Mouse (Mus musculus): ENCODE results near the gene Tlk2. TPM values are rescaled to one million over a fixed set of nuclear protein-coding genes. Genes with fewer than 3 reads are reported as not detected.

Tlk2 gene
- polyA plus RNA-seq, 1 experiment from 2014 or later, result 28.6 TPM

DNA sequence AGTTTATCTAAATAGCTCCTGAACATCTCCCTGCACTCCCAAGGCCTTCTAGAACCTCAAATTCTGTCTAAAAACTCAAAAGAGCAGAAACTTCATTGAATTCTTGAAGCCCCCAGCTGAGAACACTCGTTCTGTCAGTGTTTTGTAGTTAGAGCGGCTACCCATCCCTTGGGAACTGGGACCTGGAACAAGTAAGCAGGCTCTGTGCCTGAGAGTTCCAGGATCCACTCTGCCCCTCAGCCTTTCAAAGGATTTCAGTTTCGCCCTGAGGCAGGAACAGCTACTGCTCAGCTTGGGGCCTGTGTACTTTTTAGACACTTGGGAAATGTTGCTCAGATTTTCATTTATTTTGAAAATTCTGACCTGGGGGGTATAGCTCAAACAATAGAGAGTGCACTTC is 32.0 kb upstream of the Tlk2 start, which contains the start of gene Gm10842:
TSS of gene Gm10842 (plus strand) at position 301 of the 400 bp plus-strand sequence.
- WGBS, result 72% methylated on average over 3 of the region's 3 CpGs

DNA sequence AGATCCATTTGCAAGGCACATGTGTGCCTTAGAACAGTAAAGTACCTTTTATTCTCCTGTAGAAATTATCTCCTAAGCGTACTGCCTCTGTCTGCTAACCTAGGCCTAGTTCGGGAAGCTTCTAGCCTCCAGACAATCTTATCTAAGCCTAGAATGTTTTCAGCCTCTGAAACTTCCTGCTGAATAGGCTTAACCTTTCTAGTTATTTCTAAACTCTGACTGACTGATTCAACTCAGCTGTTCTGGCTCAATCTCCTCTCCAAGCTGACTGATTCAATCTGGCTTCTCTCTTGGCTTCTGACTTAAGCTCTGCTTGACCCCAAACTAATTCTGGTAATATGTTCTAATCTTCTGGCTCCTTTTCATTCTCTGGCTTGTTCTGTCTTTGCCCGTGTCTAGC is 29.3 kb upstream of the Tlk2 start:
- H3K9ac ChIP-seq (replicated peaks; ENCODE audit: low read depth, low read length), result no peak overlapping the region
- no peaks in the 10 kb centered on the region for H3K9me3 ChIP-seq (ENCODE audit: control insufficient read depth, low read depth, low read length)
- H3K36me3 ChIP-seq (ENCODE audit: control insufficient read depth, insufficient read depth, low read length), result no peaks in the 10 kb centered on the region
- no peak overlapping the region for H3K4me3 ChIP-seq (ENCODE audit: low read depth, low read length)
- H3K4me1 ChIP-seq (ENCODE audit: control insufficient read depth, insufficient read depth, low read length), result peaks cover 7% of the 10 kb centered on the region; the same call in 1 of the 2 replicates
- no peak for ATAC-seq (ENCODE audit: insufficient number of reproducible peaks, insufficient read depth, low FRiP score, low read depth)
- H3K27ac ChIP-seq (ENCODE audit: low read length), result no peak overlapping the region
- no peak overlapping the region for H3K4me2 ChIP-seq (replicated peaks; ENCODE audit: low read depth, low read length)
- H3K27me3 ChIP-seq (ENCODE audit: control insufficient read depth, insufficient read depth, low read length), result no peaks in the 10 kb centered on the region
- 45% methylated on average over 3 of the region's 3 CpGs for WGBS

More for the DNA sequence above, 32.0 kb upstream of the Tlk2 start, which contains the start of gene Gm10842:
- no peak within 1 kb of the TSS for H3K4me3 ChIP-seq (ENCODE audit: low read depth, low read length)
- H3K27me3 ChIP-seq (ENCODE audit: control insufficient read depth, insufficient read depth, low read length), result no peaks in the 10 kb centered on the region
- H3K4me1 ChIP-seq (ENCODE audit: control insufficient read depth, insufficient read depth, low read length), result 0 out of 2 replicates have a peak, but pooled peaks cover 3% of the 10 kb centered on the region
- H3K36me3 ChIP-seq (ENCODE audit: control insufficient read depth, insufficient read depth, low read length), result no peaks in the 10 kb centered on the region
- H3K27ac ChIP-seq (ENCODE audit: low read length), result no peak within 1 kb of the TSS
- ATAC-seq (ENCODE audit: insufficient number of reproducible peaks, insufficient read depth, low FRiP score, low read depth), result no peak
- H3K4me2 ChIP-seq (replicated peaks; ENCODE audit: low read depth, low read length), result no peak within 1 kb of the TSS
- no peaks in the 10 kb centered on the region for H3K9me3 ChIP-seq (ENCODE audit: control insufficient read depth, low read depth, low read length)
- H3K9ac ChIP-seq (replicated peaks; ENCODE audit: low read depth, low read length), result no peak within 1 kb of the TSS

DNA sequence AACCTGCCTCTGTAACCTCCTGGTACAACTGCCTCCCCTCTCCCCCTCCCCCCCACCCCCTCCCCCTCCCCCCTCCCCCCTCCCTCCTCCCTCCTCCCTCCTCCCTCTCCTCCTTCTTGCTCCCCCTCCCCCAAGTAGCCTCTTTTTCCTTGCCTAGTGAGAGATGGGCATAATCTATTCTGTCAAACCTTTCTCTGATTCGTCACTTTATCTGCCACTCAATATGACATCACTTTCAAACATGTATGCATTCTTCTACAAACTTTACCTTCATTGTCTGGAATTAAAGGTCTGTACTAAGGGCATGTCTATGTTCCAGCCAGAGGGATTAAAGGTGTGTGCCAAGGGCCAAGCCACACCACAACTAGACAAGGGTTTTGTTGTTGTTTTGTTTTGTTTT is 28.8 kb upstream of the Tlk2 start:
- no peak overlapping the region for H3K9ac ChIP-seq (replicated peaks; ENCODE audit: low read depth, low read length)
- H3K27ac ChIP-seq (ENCODE audit: low read length), result no peak overlapping the region
- peaks cover 7% of the 10 kb centered on the region; the same call in 1 of the 2 replicates for H3K4me1 ChIP-seq (ENCODE audit: control insufficient read depth, insufficient read depth, low read length)
- no peak for ATAC-seq (ENCODE audit: insufficient number of reproducible peaks, insufficient read depth, low FRiP score, low read depth)
- no peak overlapping the region for H3K4me3 ChIP-seq (ENCODE audit: low read depth, low read length)
- H3K36me3 ChIP-seq (ENCODE audit: control insufficient read depth, insufficient read depth, low read length), result no peaks in the 10 kb centered on the region
- no peaks in the 10 kb centered on the region for H3K27me3 ChIP-seq (ENCODE audit: control insufficient read depth, insufficient read depth, low read length)
- no peak overlapping the region for H3K4me2 ChIP-seq (replicated peaks; ENCODE audit: low read depth, low read length)
- 76% methylated on average over 1 of the region's 1 CpGs for WGBS
- no peaks in the 10 kb centered on the region for H3K9me3 ChIP-seq (ENCODE audit: control insufficient read depth, low read depth, low read length)

DNA sequence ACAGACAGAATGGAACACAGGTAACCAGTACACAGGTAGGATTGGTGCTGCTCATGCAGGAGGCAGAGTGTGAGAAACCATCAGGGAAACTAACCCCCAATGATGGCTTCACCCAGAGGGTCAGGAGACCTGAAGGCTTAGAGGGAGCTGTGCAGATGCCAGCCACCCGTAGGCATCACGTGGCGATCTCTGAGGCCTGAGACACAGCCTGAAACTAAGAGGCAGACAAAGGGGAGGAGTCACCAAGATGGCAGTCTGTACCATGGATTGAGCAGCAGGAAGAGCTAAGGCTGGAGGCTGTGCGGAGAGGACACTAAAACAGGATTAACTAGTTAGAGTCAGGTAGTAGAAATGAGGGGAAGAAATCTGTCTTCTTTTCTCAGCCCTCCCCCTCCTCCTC is 27.9 kb upstream of the Tlk2 start:
- no peak overlapping the region for H3K4me3 ChIP-seq (ENCODE audit: low read depth, low read length)
- H3K4me1 ChIP-seq (ENCODE audit: control insufficient read depth, insufficient read depth, low read length), result peaks cover 7% of the 10 kb centered on the region; the same call in 1 of the 2 replicates
- ATAC-seq (ENCODE audit: insufficient number of reproducible peaks, insufficient read depth, low FRiP score, low read depth), result no peak
- no peaks in the 10 kb centered on the region for H3K9me3 ChIP-seq (ENCODE audit: control insufficient read depth, low read depth, low read length)
- H3K27ac ChIP-seq (ENCODE audit: low read length), result no peak overlapping the region
- 59% methylated on average over 4 of the region's 4 CpGs for WGBS
- H3K4me2 ChIP-seq (replicated peaks; ENCODE audit: low read depth, low read length), result no peak overlapping the region
- no peaks in the 10 kb centered on the region for H3K27me3 ChIP-seq (ENCODE audit: control insufficient read depth, insufficient read depth, low read length)
- no peaks in the 10 kb centered on the region for H3K36me3 ChIP-seq (ENCODE audit: control insufficient read depth, insufficient read depth, low read length)
- no peak overlapping the region for H3K9ac ChIP-seq (replicated peaks; ENCODE audit: low read depth, low read length)

DNA sequence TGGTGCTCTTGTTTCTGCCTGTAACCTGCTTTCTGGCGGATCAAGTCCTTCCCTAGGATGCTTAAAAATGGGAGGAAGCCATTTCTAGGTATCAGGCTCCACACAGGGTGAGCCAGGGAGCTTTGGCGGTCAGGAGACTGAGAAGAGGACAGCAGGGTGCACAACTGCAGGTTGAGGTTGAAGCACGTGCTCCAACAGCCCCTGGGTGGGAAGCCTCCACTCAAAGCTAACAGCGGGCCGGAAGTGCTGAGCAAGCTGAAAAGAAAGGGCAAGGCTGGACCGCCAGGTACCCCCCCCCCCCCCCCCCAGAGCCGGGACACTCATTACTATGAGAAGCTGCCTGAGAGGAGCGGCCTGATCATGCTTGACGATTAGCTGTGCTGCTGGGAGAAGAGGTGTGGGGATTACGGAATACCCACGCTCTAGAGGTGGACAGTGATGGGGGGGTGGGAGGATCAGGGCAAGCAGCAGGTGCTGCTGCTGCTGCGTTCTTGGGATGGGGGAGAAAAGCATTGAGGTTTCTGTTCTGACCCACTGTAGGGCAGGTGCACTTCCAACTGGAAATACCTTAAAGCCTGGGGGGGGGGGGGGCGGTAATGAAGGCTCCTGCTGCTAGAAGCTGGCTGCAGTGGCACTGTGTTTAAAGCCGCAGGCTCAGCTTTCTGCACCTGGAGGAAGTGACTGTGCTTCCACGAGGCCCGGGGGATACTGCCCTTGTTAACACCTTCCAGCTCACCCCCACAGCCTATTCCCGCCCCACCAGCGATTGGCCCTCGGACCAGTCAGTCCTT is 27.2 kb upstream of the Tlk2 start:
- 25% methylated on average over 18 of the region's 19 CpGs for WGBS
- ATAC-seq (ENCODE audit: insufficient number of reproducible peaks, insufficient read depth, low FRiP score, low read depth), result no peak
- H3K9me3 ChIP-seq (ENCODE audit: control insufficient read depth, low read depth, low read length), result no peaks in the 10 kb centered on the region
- H3K4me1 ChIP-seq (ENCODE audit: control insufficient read depth, insufficient read depth, low read length), result peaks cover 7% of the 10 kb centered on the region; the same call in 1 of the 2 replicates
- H3K27ac ChIP-seq (ENCODE audit: low read length), result no peak overlapping the region
- no peak overlapping the region for H3K4me3 ChIP-seq (ENCODE audit: low read depth, low read length)
- no peak overlapping the region for H3K9ac ChIP-seq (replicated peaks; ENCODE audit: low read depth, low read length)
- H3K4me2 ChIP-seq (replicated peaks; ENCODE audit: low read depth, low read length), result peak overlapping the region; percentile 12; the same call in 1 of the 2 replicates
- H3K27me3 ChIP-seq (ENCODE audit: control insufficient read depth, insufficient read depth, low read length), result no peaks in the 10 kb centered on the region
- H3K36me3 ChIP-seq (ENCODE audit: control insufficient read depth, insufficient read depth, low read length), result no peaks in the 10 kb centered on the region

DNA sequence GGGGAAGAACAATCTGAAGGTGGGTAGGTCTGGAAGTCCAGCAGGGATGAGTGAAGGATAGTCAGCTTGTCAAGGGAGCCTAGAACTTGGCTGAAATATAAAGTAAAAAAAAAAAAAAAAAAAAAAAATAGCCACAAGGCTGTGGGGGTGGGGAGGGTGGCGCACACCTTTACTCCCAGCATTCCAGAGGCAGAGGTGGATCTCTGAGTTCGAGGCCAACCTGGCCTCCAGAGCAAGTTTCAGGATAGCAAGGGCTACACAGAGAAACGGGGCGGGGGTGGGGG is 26.6 kb upstream of the Tlk2 start:
- Histone ChIP-seq H3K4me3 (ENCODE audit: low read depth, low read length) (no peak overlapping the region), H3K27ac (ENCODE audit: low read length) (no peak overlapping the region), H3K36me3 (ENCODE audit: control insufficient read depth, insufficient read depth, low read length) (no peaks in the 10 kb centered on the region), H3K9ac (replicated peaks; ENCODE audit: low read depth, low read length) (no peak overlapping the region), H3K4me1 (ENCODE audit: control insufficient read depth, insufficient read depth, low read length) (peaks cover 7% of the 10 kb centered on the region; the same call in 1 of the 2 replicates), H3K4me2 (replicated peaks; ENCODE audit: low read depth, low read length) (peak overlapping the region; percentile 12; the same call in 1 of the 2 replicates), H3K27me3 (ENCODE audit: control insufficient read depth, insufficient read depth, low read length) (no peaks in the 10 kb centered on the region), H3K9me3 (ENCODE audit: control insufficient read depth, low read depth, low read length) (no peaks in the 10 kb centered on the region)
- no peak for ATAC-seq (ENCODE audit: insufficient number of reproducible peaks, insufficient read depth, low FRiP score, low read depth)
- 63% methylated on average over 1 of the region's 4 CpGs for WGBS

DNA sequence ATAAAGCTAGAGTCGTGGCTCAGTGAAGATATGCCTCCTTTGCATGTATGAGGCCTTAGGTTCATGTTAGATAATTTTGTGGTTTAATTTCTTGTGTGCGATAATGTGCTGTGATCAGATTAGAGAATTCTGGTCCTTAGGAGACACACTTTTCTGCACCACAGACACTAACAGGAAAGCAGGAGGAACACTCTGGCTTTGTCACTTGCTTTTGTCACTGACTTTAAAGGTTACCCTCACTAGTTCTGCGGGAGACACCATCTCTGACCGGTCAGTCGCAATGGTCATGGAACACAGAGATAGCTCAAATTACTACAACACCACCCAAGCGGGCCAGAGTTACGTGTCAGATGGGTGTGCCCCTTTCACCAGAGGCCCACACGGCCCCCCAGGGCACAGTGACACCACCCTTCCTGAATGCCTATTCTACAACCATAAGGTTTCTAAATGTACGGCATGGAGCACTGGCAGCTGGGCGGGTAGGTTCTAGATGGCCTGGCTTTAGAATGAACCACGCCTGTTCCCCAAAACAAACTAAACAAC is 26.2 kb upstream of the Tlk2 start:
- no peak overlapping the region for H3K4me2 ChIP-seq (replicated peaks; ENCODE audit: low read depth, low read length)
- ATAC-seq (ENCODE audit: insufficient number of reproducible peaks, insufficient read depth, low FRiP score, low read depth), result no peak
- no peaks in the 10 kb centered on the region for H3K36me3 ChIP-seq (ENCODE audit: control insufficient read depth, insufficient read depth, low read length)
- H3K9me3 ChIP-seq (ENCODE audit: control insufficient read depth, low read depth, low read length), result no peaks in the 10 kb centered on the region
- no peak overlapping the region for H3K9ac ChIP-seq (replicated peaks; ENCODE audit: low read depth, low read length)
- no peak overlapping the region for H3K4me3 ChIP-seq (ENCODE audit: low read depth, low read length)
- WGBS, result 77% methylated on average over 11 of the region's 11 CpGs
- no peaks in the 10 kb centered on the region for H3K27me3 ChIP-seq (ENCODE audit: control insufficient read depth, insufficient read depth, low read length)
- H3K4me1 ChIP-seq (ENCODE audit: control insufficient read depth, insufficient read depth, low read length), result peaks cover 7% of the 10 kb centered on the region; the same call in 1 of the 2 replicates
- H3K27ac ChIP-seq (ENCODE audit: low read length), result no peak overlapping the region

DNA sequence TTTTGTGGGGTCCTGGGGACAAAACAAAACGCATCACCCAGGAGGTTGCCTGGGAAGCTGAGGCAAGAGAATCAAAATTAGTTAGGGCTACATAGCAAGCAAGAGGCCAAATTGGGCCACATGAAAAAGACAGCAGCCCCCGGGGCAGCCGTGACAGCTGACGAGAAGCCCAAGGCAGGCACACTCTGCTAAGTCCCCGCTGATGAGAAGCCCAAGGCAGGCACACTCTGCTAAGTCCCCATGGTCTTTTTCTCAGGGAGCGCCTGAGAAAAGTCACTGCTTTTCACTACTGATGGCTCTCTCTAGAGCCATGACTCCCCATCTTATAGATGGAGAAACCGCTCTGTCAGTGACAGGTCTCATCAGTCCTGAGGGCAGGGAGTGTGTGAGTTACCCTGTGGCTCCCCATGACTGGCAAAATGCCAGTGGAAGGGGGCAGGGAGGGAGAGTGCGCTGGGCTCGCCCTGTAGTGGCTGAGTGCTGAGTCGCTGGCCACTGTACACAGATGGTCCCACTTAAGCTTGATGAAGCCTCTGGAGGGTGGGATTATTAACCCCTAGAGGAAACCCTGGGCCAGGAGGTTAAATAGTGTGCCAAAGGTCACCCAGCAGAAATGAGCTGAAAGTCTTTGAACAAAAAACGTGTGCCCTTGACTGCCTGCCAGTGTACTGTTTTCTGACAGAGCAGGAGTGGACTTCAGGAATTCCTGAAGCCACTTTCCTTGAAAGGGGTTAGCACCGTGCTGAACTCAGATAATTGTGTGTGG is 25.4 kb upstream of the Tlk2 start:
- Histone ChIP-seq H3K4me1 (ENCODE audit: control insufficient read depth, insufficient read depth, low read length) (peaks cover 7% of the 10 kb centered on the region; the same call in 1 of the 2 replicates), H3K27ac (ENCODE audit: low read length) (no peak overlapping the region), H3K4me3 (ENCODE audit: low read depth, low read length) (no peak overlapping the region), H3K36me3 (ENCODE audit: control insufficient read depth, insufficient read depth, low read length) (no peaks in the 10 kb centered on the region), H3K27me3 (ENCODE audit: control insufficient read depth, insufficient read depth, low read length) (no peaks in the 10 kb centered on the region), H3K4me2 (replicated peaks; ENCODE audit: low read depth, low read length) (no peak overlapping the region), H3K9me3 (ENCODE audit: control insufficient read depth, low read depth, low read length) (no peaks in the 10 kb centered on the region), H3K9ac (replicated peaks; ENCODE audit: low read depth, low read length) (no peak overlapping the region)
- 28% methylated on average over 12 of the region's 12 CpGs for WGBS
- peak; percentile 89 for ATAC-seq (ENCODE audit: insufficient number of reproducible peaks, insufficient read depth, low FRiP score, low read depth)

All from stomach, embryonic 14.5 days (tissue).